Mouse (Mus musculus) small intestine, adult 2 months (tissue): ENCODE results near the gene Rasgrp1.

Experiments used
- CTCF ChIP-seq: fragments of 200-500 bp; IDR thresholded peaks from 2 replicates; pipeline ENCODE4 v1.5.1; 2012; ENCODE audit warnings: low read depth, mild to moderate bottlenecking, control low read depth, inconsistent platforms, low read length, moderate library complexity, mixed read lengths; ENCODE audit not compliant: insufficient replicate concordance, insufficient read length; ENCODE audit errors: extremely low read depth
- POLR2A ChIP-seq: fragments of 200-500 bp; IDR thresholded peaks from 2 replicates; pipeline ENCODE4 v1.6.1; 2012; ENCODE audit warnings: low read depth, mild to moderate bottlenecking, control low read depth, inconsistent platforms, low read length, moderate library complexity

DNA sequence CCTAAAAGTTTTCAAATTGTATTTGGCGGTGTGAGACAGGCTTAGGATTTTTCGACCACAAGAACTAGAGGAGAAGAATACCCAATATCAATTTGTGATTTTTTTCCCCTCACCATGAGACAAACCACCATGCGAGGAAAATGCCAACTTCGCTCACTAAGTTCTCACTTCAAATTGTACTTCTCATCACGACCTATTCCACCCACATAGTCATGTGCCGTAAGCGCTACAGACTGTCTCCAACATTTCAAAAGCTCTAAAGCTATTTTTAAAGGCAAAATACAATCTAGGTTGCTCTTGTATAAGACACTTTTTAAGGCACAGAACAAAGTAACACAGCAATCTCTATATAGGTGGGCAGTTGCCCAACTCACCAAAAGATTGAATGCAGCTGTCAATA lies 4.9 kb downstream of the Rasgrp1 start:
- TF ChIP-seq CTCF = no peak
- no peak for TF ChIP-seq POLR2A
